Mouse (Mus musculus): ENCODE data around the gene Trim41. TPM values are rescaled to one million over a fixed set of nuclear protein-coding genes. Genes with fewer than 3 reads are reported as not detected.
A peak's percentile ranks its signal among the peaks of the same experiment; 100 is the strongest.

Trim41 gene
- 5.4 and 6.2 TPM in 2 replicates for polyA plus RNA-seq (2016; fragmentation: Nextera tagmentation; extraction: Ambion mirVana)

DNA sequence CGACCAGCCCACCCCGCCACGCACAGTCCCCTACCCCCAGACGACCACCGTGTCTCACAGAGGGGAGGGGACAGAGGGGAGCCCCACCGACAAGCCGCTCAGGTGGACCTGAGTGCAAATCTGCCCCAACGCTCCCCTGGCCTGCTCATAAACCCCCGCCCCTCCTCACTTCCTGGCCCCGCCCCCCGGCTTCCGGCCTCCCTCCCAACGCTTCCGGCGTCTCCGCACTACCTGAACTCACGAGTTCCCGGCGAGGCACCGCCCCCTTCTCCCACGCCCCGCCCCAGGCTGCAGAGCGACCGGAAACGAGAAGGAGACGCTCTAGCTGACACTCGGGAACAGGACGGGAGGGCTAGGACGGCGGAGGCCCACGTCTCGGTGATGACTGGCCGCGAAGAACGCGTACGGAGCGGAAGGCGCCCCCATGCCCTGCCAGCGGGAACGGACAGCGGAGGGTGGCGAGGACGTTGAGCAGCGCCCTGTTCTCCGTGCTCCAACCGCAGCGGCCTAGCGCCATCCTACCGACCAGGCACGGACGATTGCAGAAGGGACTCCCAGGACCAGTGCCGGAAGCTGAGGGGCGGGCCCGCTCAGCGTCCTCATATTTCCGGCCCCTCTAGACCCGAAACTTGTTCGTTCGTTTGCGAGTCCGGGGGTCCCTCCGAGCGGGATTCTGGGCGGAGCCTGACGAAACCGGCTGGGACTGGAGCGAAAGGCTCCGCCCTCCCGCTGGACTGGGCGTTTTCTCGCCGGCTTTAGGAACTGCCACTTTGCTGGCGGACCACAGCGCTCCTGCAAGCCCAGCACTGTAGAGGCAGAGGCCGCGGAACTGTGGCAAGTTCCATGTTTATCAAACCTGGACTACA lies at the start of gene Trim41:
Trim41 (minus strand) TSS at position 554 of the 866 bp plus-strand sequence.
- peak within 1 kb of the TSS; percentile 84 for H3K9ac ChIP-seq (replicated peaks)
- WGBS, result under 1% methylated on average over 77 of the region's 77 CpGs

GRCm38 (mm10) chr11:48866481-48866880 lies 49.3 kb upstream of the Trim41 start:
- H3K4me1 ChIP-seq, result peaks cover 5% of the 10 kb centered on the region; the same call in 1 of the 2 replicates
- H3K9ac ChIP-seq (replicated peaks), result no peak overlapping the region
- no peak for ATAC-seq (ENCODE audit: low FRiP score, low read depth)
- no peak overlapping the region for H3K27ac ChIP-seq (replicated peaks)
- H3K4me3 ChIP-seq, result no peak overlapping the region
- H3K27me3 ChIP-seq, result peaks cover 10% of the 10 kb centered on the region; the same call in 1 of the 2 replicates
- H3K9me3 ChIP-seq, result no peaks in the 10 kb centered on the region
- H3K4me2 ChIP-seq (replicated peaks), result no peak overlapping the region
- H3K36me3 ChIP-seq, result no peaks in the 10 kb centered on the region
- WGBS, result 94% methylated on average over 9 of the region's 9 CpGs

More for the DNA sequence above, at the start of gene Trim41:
- peak within 1 kb of the TSS; percentile 81 for H3K4me2 ChIP-seq (replicated peaks)
- no peaks in the 10 kb centered on the region for H3K9me3 ChIP-seq
- peaks cover 23% of the 10 kb centered on the region for H3K4me1 ChIP-seq
- H3K36me3 ChIP-seq, result peaks cover 14% of the 10 kb centered on the region
- H3K27me3 ChIP-seq, result no peaks in the 10 kb centered on the region
- peak within 1 kb of the TSS; percentile 94 for H3K27ac ChIP-seq (replicated peaks)
- peak; percentile 97 for ATAC-seq (ENCODE audit: low FRiP score, low read depth)
- peak within 1 kb of the TSS; percentile 88 for H3K4me3 ChIP-seq

GRCm38 (mm10) chr11:48863808-48864207 lies 46.7 kb upstream of the Trim41 start:
- WGBS, result 90% methylated on average over 3 of the region's 3 CpGs
- ATAC-seq (ENCODE audit: low FRiP score, low read depth), result no peak
- Histone ChIP-seq H3K9me3 (no peaks in the 10 kb centered on the region), H3K36me3 (no peaks in the 10 kb centered on the region), H3K4me3 (no peak overlapping the region), H3K27ac (replicated peaks) (no peak overlapping the region), H3K4me2 (replicated peaks) (no peak overlapping the region), H3K4me1 (no peaks in the 10 kb centered on the region), H3K27me3 (peaks cover 10% of the 10 kb centered on the region; the same call in 1 of the 2 replicates), H3K9ac (replicated peaks) (no peak overlapping the region)

GRCm38 (mm10) chr11:48862784-48863319 lies 45.7 kb upstream of the Trim41 start:
- H3K4me2 ChIP-seq (replicated peaks), result no peak overlapping the region
- H3K9me3 ChIP-seq, result no peaks in the 10 kb centered on the region
- H3K27ac ChIP-seq (replicated peaks), result no peak overlapping the region
- no peak overlapping the region for H3K4me3 ChIP-seq
- no peak for ATAC-seq (ENCODE audit: low FRiP score, low read depth)
- H3K27me3 ChIP-seq, result peaks cover 15% of the 10 kb centered on the region
- H3K4me1 ChIP-seq, result peaks cover 9% of the 10 kb centered on the region
- 72% methylated on average over 1 of the region's 1 CpGs for WGBS
- no peaks in the 10 kb centered on the region for H3K36me3 ChIP-seq
- no peak overlapping the region for H3K9ac ChIP-seq (replicated peaks)

DNA sequence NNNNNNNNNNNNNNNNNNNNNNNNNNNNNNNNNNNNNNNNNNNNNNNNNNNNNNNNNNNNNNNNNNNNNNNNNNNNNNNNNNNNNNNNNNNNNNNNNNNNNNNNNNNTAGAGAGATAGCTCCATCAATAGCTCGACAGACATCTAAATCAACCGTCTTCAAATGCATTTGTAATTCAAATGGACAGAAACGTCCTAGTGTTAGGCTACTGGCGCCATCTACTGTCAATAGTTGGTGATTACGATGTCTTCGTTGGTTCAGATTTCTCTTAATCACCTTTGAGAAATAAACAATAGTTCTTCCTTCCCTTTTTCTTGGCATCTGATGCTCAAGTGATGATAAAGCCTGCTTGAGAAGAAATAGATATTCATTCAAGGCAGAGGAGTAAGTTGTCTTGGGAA lies 41.9 kb upstream of the Trim41 start:
- H3K27ac ChIP-seq (replicated peaks), result no peak overlapping the region
- H3K9me3 ChIP-seq, result no peaks in the 10 kb centered on the region
- 0% methylated on average over 6 of the region's 6 CpGs for WGBS
- no peak for ATAC-seq (ENCODE audit: low FRiP score, low read depth)
- no peaks in the 10 kb centered on the region for H3K36me3 ChIP-seq
- H3K4me1 ChIP-seq, result peaks cover 24% of the 10 kb centered on the region
- peaks cover 24% of the 10 kb centered on the region for H3K27me3 ChIP-seq
- H3K9ac ChIP-seq (replicated peaks), result no peak overlapping the region
- peak overlapping the region; percentile 40 for H3K4me3 ChIP-seq
- peak overlapping the region; percentile 95 for H3K4me2 ChIP-seq (replicated peaks)

DNA sequence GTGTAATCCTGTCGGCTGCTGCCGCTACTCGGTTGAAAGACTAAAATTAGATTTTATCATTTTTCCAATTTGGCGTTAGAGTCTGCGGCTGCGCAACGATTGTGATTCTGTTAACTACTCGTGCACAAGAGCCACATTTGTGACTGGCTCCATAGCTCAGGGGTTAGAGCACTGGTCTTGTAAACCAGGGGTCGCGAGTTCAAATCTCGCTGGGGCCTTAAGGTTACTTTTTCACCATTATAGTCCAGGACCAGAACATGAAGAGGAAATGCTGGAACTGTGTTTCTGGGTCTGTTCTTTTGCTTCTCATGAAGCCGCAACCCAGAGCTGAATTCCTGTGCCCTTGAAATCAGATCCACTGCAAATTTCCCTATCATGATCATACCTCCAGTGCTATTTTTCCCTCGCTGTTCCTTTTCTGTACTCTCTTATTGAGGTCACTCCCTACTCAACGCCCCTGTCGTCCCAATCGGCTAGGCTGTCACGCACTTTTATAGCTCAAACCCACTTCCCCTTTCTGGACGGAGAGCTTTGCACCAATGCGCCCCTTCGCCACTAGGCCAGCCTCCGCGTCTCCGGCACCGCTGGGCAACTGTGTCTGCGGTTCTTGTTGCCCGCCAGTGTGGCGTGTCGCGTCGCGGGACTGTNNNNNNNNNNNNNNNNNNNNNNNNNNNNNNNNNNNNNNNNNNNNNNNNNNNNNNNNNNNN lies 36.5 kb upstream of the Trim41 start:
- H3K4me3 ChIP-seq, result peak overlapping the region; percentile 61
- peak overlapping the region; percentile 95 for H3K4me2 ChIP-seq (replicated peaks)
- H3K27ac ChIP-seq (replicated peaks), result no peak overlapping the region
- ATAC-seq (ENCODE audit: low FRiP score, low read depth), result peak; percentile 57
- peaks cover 34% of the 10 kb centered on the region for H3K4me1 ChIP-seq
- under 1% methylated on average over 31 of the region's 31 CpGs for WGBS
- H3K9me3 ChIP-seq, result no peaks in the 10 kb centered on the region
- no peaks in the 10 kb centered on the region for H3K36me3 ChIP-seq
- H3K27me3 ChIP-seq, result peaks cover 34% of the 10 kb centered on the region
- H3K9ac ChIP-seq (replicated peaks), result peak overlapping the region; percentile 59

DNA sequence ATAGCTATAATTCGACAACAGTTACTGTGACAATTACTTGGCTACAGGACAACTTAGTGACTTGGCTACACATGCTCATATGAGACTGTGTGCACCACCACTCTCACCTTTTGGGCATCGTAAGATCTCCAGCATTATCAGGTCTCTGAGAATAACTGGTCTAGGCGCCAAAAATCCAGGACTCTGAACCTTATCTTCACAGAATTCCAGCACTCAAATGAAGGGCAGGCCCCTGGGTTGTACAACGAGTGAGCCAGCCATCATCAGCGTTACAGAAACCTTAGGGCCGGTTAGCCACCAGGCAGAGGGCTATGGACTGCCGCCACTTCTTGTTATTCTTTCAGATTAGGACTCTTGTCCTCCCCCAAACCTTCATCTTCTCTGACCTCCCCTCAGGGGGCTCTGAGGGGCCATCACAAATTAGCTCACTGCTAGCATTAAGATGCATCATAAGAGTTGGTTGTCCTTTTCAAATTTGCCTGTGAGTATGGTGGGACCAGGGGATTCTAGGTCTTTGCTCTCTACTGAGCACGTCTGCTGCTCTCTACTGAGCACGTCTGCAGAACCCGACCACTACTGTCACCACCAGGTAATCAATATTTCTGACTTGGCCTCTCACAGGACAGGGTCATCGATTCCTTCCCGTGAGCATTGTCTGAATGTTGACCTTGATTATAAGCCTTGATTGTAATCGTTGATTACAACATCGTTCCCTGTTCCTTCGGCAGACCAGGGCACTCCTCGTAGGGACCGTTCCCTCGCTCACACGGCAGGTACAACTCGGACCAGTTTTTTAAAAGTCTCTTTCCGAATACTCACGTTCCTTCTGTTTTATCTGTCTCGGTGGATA lies 35.7 kb upstream of the Trim41 start:
- peaks cover 36% of the 10 kb centered on the region for H3K27me3 ChIP-seq
- ATAC-seq (ENCODE audit: low FRiP score, low read depth), result peak; percentile 20

GRCm38 (mm10) chr11:48852190-48852589 lies 35.0 kb upstream of the Trim41 start:
- WGBS, result 77% methylated on average over 4 of the region's 4 CpGs
- ATAC-seq (ENCODE audit: low FRiP score, low read depth), result no peak

More for the DNA sequence above, 35.7 kb upstream of the Trim41 start:
- no peaks in the 10 kb centered on the region for H3K9me3 ChIP-seq
- H3K9ac ChIP-seq (replicated peaks), result peak overlapping the region; percentile 53
- H3K36me3 ChIP-seq, result no peaks in the 10 kb centered on the region
- peak overlapping the region; percentile 61 for H3K4me3 ChIP-seq
- 0 out of 2 replicates have a peak overlapping the region, but pooled peaks have one; percentile 39 for H3K27ac ChIP-seq (replicated peaks)
- peak overlapping the region; percentile 95 for H3K4me2 ChIP-seq (replicated peaks)
- H3K4me1 ChIP-seq, result peaks cover 26% of the 10 kb centered on the region
- 8% methylated on average over 23 of the region's 23 CpGs for WGBS

DNA sequence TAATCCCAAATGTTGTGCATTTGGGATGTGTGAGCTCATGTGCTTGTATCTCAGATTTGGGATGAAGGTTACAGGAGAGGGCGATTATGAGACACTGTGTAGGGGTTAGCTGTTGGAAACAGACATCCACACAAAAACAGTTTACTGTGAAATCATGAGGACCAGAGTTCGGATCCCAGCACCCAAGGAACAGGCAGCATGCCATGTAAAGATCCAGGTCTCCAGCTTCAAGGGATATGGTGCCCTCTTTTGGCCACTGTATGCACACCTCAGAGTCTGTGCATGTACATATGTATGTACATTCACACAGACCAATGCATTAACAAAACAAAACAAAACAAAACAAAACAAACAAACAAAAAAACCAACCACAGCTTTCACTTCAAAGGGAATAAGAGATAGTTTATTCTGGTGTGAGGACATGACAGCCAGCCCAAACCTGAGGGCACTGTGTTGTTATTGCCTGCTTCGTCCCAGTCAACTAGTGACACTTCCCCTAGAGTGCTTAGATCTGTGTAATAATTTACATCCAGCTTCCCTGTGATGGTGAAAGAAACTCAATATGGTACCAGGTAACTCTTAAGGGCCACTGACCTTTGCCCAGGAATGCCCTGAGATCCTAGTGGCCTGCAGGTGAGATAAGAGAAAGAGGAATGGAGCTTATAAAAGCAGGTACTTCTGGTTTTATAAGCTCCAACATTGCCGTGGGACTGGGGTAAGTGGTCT lies 34.3 kb upstream of the Trim41 start:
- Histone ChIP-seq H3K27ac (replicated peaks) (no peak overlapping the region), H3K9me3 (no peaks in the 10 kb centered on the region), H3K4me1 (peaks cover 23% of the 10 kb centered on the region), H3K4me2 (replicated peaks) (no peak overlapping the region), H3K9ac (replicated peaks) (no peak overlapping the region), H3K36me3 (no peaks in the 10 kb centered on the region), H3K27me3 (peaks cover 39% of the 10 kb centered on the region), H3K4me3 (no peak overlapping the region)
- WGBS, result 83% methylated on average over 4 of the region's 4 CpGs
- ATAC-seq (ENCODE audit: low FRiP score, low read depth), result no peak

More at GRCm38 (mm10) chr11:48852190-48852589, 35.0 kb upstream of the Trim41 start:
- Histone ChIP-seq H3K4me2 (replicated peaks) (peak overlapping the region; percentile 95; the same call in 1 of the 2 replicates), H3K9me3 (no peaks in the 10 kb centered on the region), H3K27me3 (peaks cover 39% of the 10 kb centered on the region), H3K9ac (replicated peaks) (no peak overlapping the region), H3K36me3 (no peaks in the 10 kb centered on the region), H3K27ac (replicated peaks) (no peak overlapping the region), H3K4me1 (peaks cover 23% of the 10 kb centered on the region), H3K4me3 (no peak overlapping the region)

DNA sequence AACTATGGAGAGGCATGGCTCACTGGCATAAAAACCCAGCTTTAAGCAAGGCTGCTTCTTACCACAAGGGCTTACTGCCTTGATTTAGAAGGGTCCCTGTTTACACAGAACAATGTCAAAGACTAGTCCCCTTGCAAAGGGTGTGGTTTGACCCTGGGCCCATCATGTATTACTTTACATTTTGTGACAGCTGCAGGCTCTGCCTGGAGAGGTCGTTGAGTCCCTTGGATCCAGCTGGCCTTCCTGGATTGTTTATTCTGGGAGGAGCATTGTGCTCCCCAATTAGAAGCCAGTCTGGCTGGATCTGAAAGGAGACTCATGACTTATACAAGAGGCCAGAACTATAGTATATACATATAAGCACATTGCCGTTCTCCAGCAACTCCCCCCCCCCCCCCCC lies 33.1 kb upstream of the Trim41 start:
- Histone ChIP-seq H3K36me3 (no peaks in the 10 kb centered on the region), H3K27ac (replicated peaks) (no peak overlapping the region), H3K4me2 (replicated peaks) (no peak overlapping the region), H3K4me3 (no peak overlapping the region), H3K4me1 (peaks cover 23% of the 10 kb centered on the region), H3K9ac (replicated peaks) (no peak overlapping the region), H3K9me3 (no peaks in the 10 kb centered on the region), H3K27me3 (peaks cover 40% of the 10 kb centered on the region)
- ATAC-seq (ENCODE audit: low FRiP score, low read depth), result no peak
- WGBS, result 59% methylated on average over 2 of the region's 2 CpGs

- WGBS, result 68% methylated on average over 5 of the region's 5 CpGs
- no peak for ATAC-seq (ENCODE audit: low FRiP score, low read depth)
- H3K9me3 ChIP-seq, result no peaks in the 10 kb centered on the region
Measured at GRCm38 (mm10) chr11:48846881-48847280, 29.7 kb upstream of the Trim41 start.

More at GRCm38 (mm10) chr11:48846881-48847280, 29.7 kb upstream of the Trim41 start:
- Histone ChIP-seq H3K27ac (replicated peaks) (no peak overlapping the region), H3K4me1 (no peaks in the 10 kb centered on the region), H3K4me2 (replicated peaks) (no peak overlapping the region), H3K27me3 (peaks cover 51% of the 10 kb centered on the region), H3K9ac (replicated peaks) (no peak overlapping the region), H3K4me3 (no peak overlapping the region), H3K36me3 (no peaks in the 10 kb centered on the region)
